Mouse (Mus musculus): Measurements from ENCODE around the gene Kank4. TPM values are rescaled to one million over a fixed set of nuclear protein-coding genes. Genes with fewer than 3 reads are reported as not detected.
"Not testable (repeated sequence)": the region's sequence is repeated elsewhere in the genome, so short reads cannot be mapped to it uniquely, and the experiment has no call there.

Kank4 gene
- polyA plus RNA-seq, 1 experiment from 2014 or later = 3.3 TPM

- H3K9ac ChIP-seq (replicated peaks; ENCODE audit: low read length) = no peak overlapping the region
- H3K36me3 ChIP-seq (replicated peaks; ENCODE audit: control insufficient read depth, insufficient read depth, low read depth, low read length) = no peaks in the 10 kb centered on the region
- H3K9me3 ChIP-seq (replicated peaks; ENCODE audit: control insufficient read depth, low read length) = no peaks in the 10 kb centered on the region
- peaks cover 4% of the 10 kb centered on the region; the same call in 1 of the 2 replicates for H3K4me1 ChIP-seq (ENCODE audit: control insufficient read depth, insufficient read depth, low read length)
- no peak overlapping the region for H3K4me3 ChIP-seq (ENCODE audit: low read depth, low read length)
- peaks cover 16% of the 10 kb centered on the region for H3K27me3 ChIP-seq (ENCODE audit: control insufficient read depth, insufficient read depth, low read length)
- WGBS = 3% methylated on average over 10 of the region's 10 CpGs
- no peak overlapping the region for H3K27ac ChIP-seq (replicated peaks; ENCODE audit: low read depth, low read length)
- peak overlapping the region; percentile 2; the same call in 1 of the 2 replicates for H3K4me2 ChIP-seq (ENCODE audit: low read depth, low read length)
- DNase-seq (ENCODE audit: low spot score) (peak; percentile 9), ATAC-seq (replicated peaks; ENCODE audit: insufficient number of reproducible peaks, low FRiP score, low TSS enrichment, low read depth) (no peak)
Observed at GRCm38 (mm10) chr4:98727959-98728347, 89.4 kb downstream of the Kank4 start.

- no peaks in the 10 kb centered on the region for H3K36me3 ChIP-seq (replicated peaks; ENCODE audit: control insufficient read depth, insufficient read depth, low read depth, low read length)
- H3K27me3 ChIP-seq (ENCODE audit: control insufficient read depth, insufficient read depth, low read length) = peaks cover 16% of the 10 kb centered on the region
- no peaks in the 10 kb centered on the region for H3K9me3 ChIP-seq (replicated peaks; ENCODE audit: control insufficient read depth, low read length)
- H3K4me3 ChIP-seq (ENCODE audit: low read depth, low read length) = peak overlapping the region; percentile 34
- peak overlapping the region; percentile 55; the same call in 1 of the 2 replicates for H3K9ac ChIP-seq (replicated peaks; ENCODE audit: low read length)
- ATAC-seq (replicated peaks; ENCODE audit: insufficient number of reproducible peaks, low FRiP score, low TSS enrichment, low read depth) (no peak), DNase-seq (ENCODE audit: low spot score) (peak; percentile 29)
- H3K27ac ChIP-seq (replicated peaks; ENCODE audit: low read depth, low read length) = no peak overlapping the region
- peak overlapping the region; percentile 79 for H3K4me2 ChIP-seq (ENCODE audit: low read depth, low read length)
- WGBS = 2% methylated on average over 21 of the region's 21 CpGs
- H3K4me1 ChIP-seq (ENCODE audit: control insufficient read depth, insufficient read depth, low read length) = peaks cover 4% of the 10 kb centered on the region; the same call in 1 of the 2 replicates
Observed at GRCm38 (mm10) chr4:98727295-98727958, 89.9 kb downstream of the Kank4 start.

- DNase-seq (ENCODE audit: low spot score) = peak; percentile 20
- peak; percentile 27; the same call in 1 of the 2 replicates for ATAC-seq (replicated peaks; ENCODE audit: insufficient number of reproducible peaks, low FRiP score, low TSS enrichment, low read depth)
- H3K36me3 ChIP-seq (replicated peaks; ENCODE audit: control insufficient read depth, insufficient read depth, low read depth, low read length) = no peaks in the 10 kb centered on the region
- H3K4me2 ChIP-seq (ENCODE audit: low read depth, low read length) = peak within 1 kb of the TSS; percentile 79
- H3K9ac ChIP-seq (replicated peaks; ENCODE audit: low read length) = peak within 1 kb of the TSS; percentile 55
- peaks cover 16% of the 10 kb centered on the region for H3K27me3 ChIP-seq (ENCODE audit: control insufficient read depth, insufficient read depth, low read length)
- H3K4me1 ChIP-seq (ENCODE audit: control insufficient read depth, insufficient read depth, low read length) = peaks cover 4% of the 10 kb centered on the region; the same call in 1 of the 2 replicates
- peak within 1 kb of the TSS; percentile 34 for H3K4me3 ChIP-seq (ENCODE audit: low read depth, low read length)
- H3K27ac ChIP-seq (replicated peaks; ENCODE audit: low read depth, low read length) = no peak within 1 kb of the TSS
- no peaks in the 10 kb centered on the region for H3K9me3 ChIP-seq (replicated peaks; ENCODE audit: control insufficient read depth, low read length)
- 2% methylated on average over 29 of the region's 29 CpGs for WGBS
Observed at GRCm38 (mm10) chr4:98726590-98727237, 90.6 kb downstream of the Kank4 start, which contains the start of gene L1td1. Gene L1td1 (plus strand): TSS chr4:98726734.

GRCm38 (mm10) chr4:98725439-98725838, 91.9 kb downstream of the Kank4 start:
- WGBS = 33% methylated on average over 4 of the region's 4 CpGs

DNA sequence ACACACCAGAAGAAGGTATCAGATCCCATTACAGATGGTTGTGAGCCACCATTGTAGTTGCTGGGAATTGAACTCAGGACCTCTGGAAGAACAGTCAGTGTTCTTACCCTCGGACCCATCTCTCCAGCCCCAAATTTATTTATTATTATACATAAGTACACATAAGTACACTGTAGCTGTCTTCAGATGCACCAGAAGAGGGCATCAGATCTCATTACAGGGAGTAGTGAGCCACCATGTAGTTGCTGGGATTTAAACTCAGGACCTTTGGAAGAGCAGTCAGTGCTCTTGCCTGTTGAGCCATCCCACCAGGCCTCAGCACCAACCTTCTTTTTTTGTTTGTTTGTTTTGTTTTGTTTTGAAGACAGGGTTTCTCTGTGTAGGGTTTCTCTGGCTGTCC, 92.7 kb downstream of the Kank4 start:
- WGBS = 90% methylated on average over 1 of the region's 1 CpGs
- ATAC-seq (replicated peaks; ENCODE audit: insufficient number of reproducible peaks, low FRiP score, low TSS enrichment, low read depth); DNase-seq (ENCODE audit: low spot score): not testable (repeated sequence)

More at GRCm38 (mm10) chr4:98725439-98725838, 91.9 kb downstream of the Kank4 start:
- H3K4me1 ChIP-seq (ENCODE audit: control insufficient read depth, insufficient read depth, low read length) = peaks cover 4% of the 10 kb centered on the region; the same call in 1 of the 2 replicates
- no peaks in the 10 kb centered on the region for H3K9me3 ChIP-seq (replicated peaks; ENCODE audit: control insufficient read depth, low read length)
- no peak overlapping the region for H3K9ac ChIP-seq (replicated peaks; ENCODE audit: low read length)
- H3K27ac ChIP-seq (replicated peaks; ENCODE audit: low read depth, low read length) = no peak overlapping the region
- no peak overlapping the region for H3K4me2 ChIP-seq (ENCODE audit: low read depth, low read length)
- H3K4me3 ChIP-seq (ENCODE audit: low read depth, low read length) = no peak overlapping the region
- DNase-seq (ENCODE audit: low spot score) (peak; percentile 20), ATAC-seq (replicated peaks; ENCODE audit: insufficient number of reproducible peaks, low FRiP score, low TSS enrichment, low read depth) (no peak)
- no peaks in the 10 kb centered on the region for H3K36me3 ChIP-seq (replicated peaks; ENCODE audit: control insufficient read depth, insufficient read depth, low read depth, low read length)
- H3K27me3 ChIP-seq (ENCODE audit: control insufficient read depth, insufficient read depth, low read length) = peaks cover 16% of the 10 kb centered on the region

DNA sequence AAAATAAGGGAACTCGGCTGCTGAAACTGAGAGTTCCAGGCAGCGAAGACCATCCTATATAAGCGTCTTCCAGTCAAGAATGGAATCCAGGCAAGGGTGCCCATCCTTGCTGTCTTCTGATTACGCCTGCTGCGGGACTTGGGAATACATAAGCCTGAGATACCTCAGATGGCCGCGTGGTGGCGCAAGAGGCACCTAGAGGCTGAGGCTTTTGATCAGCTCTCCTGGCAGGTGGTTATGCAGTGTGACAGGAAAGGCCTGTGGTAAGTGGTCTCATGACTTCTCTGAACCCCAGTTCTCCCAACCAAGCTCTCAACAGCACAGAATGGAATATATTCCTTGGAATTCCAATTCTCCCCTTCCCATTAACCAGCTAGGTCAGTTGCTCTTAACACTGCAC, 94.9 kb downstream of the Kank4 start:
- H3K9me3 ChIP-seq (replicated peaks; ENCODE audit: control insufficient read depth, low read length) = no peaks in the 10 kb centered on the region
- H3K9ac ChIP-seq (replicated peaks; ENCODE audit: low read length) = no peak overlapping the region
- peaks cover 11% of the 10 kb centered on the region for H3K27me3 ChIP-seq (ENCODE audit: control insufficient read depth, insufficient read depth, low read length)
- H3K4me2 ChIP-seq (ENCODE audit: low read depth, low read length) = no peak overlapping the region
- H3K4me3 ChIP-seq (ENCODE audit: low read depth, low read length) = no peak overlapping the region
- ATAC-seq (replicated peaks; ENCODE audit: insufficient number of reproducible peaks, low FRiP score, low TSS enrichment, low read depth) (0 out of 2 replicates have a peak, but pooled peaks have one; percentile 57), DNase-seq (ENCODE audit: low spot score) (peak; percentile 88)
- no peak overlapping the region for H3K27ac ChIP-seq (replicated peaks; ENCODE audit: low read depth, low read length)
- 13% methylated on average over 8 of the region's 8 CpGs for WGBS
- H3K4me1 ChIP-seq (ENCODE audit: control insufficient read depth, insufficient read depth, low read length) = peaks cover 4% of the 10 kb centered on the region; the same call in 1 of the 2 replicates
- no peaks in the 10 kb centered on the region for H3K36me3 ChIP-seq (replicated peaks; ENCODE audit: control insufficient read depth, insufficient read depth, low read depth, low read length)

More for the DNA sequence above, 92.7 kb downstream of the Kank4 start:
- H3K27me3 ChIP-seq (ENCODE audit: control insufficient read depth, insufficient read depth, low read length) = peaks cover 16% of the 10 kb centered on the region
- H3K4me2 ChIP-seq (ENCODE audit: low read depth, low read length); H3K9ac ChIP-seq (replicated peaks; ENCODE audit: low read length); H3K4me3 ChIP-seq (ENCODE audit: low read depth, low read length); H3K36me3 ChIP-seq (replicated peaks; ENCODE audit: control insufficient read depth, insufficient read depth, low read depth, low read length); H3K4me1 ChIP-seq (ENCODE audit: control insufficient read depth, insufficient read depth, low read length); H3K27ac ChIP-seq (replicated peaks; ENCODE audit: low read depth, low read length); H3K9me3 ChIP-seq (replicated peaks; ENCODE audit: control insufficient read depth, low read length): not testable (repeated sequence)

DNA sequence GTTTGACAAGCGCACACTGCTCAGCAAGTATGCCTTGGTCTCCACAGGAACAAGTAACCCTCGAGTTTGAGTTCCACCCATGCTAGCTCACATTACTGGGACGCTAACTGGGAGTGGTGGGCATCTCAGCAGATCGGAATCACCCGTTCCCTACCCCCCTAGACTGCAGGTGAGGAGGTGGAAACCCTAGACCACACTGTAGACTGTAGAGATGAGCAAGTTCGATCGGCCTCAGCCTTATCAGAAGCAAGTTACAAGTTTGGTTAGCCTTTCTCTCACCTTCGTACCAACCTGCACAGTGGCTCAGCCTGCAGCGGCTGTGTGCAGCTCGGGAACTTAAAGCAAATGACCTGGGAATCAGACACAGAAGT, 98.8 kb downstream of the Kank4 start:
- DNase-seq (ENCODE audit: low spot score) (no peak), ATAC-seq (replicated peaks; ENCODE audit: insufficient number of reproducible peaks, low FRiP score, low TSS enrichment, low read depth) (no peak)
- H3K9me3 ChIP-seq (replicated peaks; ENCODE audit: control insufficient read depth, low read length) = no peaks in the 10 kb centered on the region
- no peak overlapping the region for H3K4me2 ChIP-seq (ENCODE audit: low read depth, low read length)
- H3K9ac ChIP-seq (replicated peaks; ENCODE audit: low read length) = no peak overlapping the region
- no peak overlapping the region for H3K4me3 ChIP-seq (ENCODE audit: low read depth, low read length)
- WGBS = 81% methylated on average over 10 of the region's 10 CpGs
- H3K27me3 ChIP-seq (ENCODE audit: control insufficient read depth, insufficient read depth, low read length) = no peaks in the 10 kb centered on the region
- no peaks in the 10 kb centered on the region for H3K36me3 ChIP-seq (replicated peaks; ENCODE audit: control insufficient read depth, insufficient read depth, low read depth, low read length)
- no peak overlapping the region for H3K27ac ChIP-seq (replicated peaks; ENCODE audit: low read depth, low read length)
- H3K4me1 ChIP-seq (ENCODE audit: control insufficient read depth, insufficient read depth, low read length) = no peaks in the 10 kb centered on the region

Data from embryonic facial prominence, embryonic 11.5 days (tissue).